Mouse (Mus musculus) ES-CJ7 (cell line): ENCODE measurements at regions not wholly inside any gene's neighbourhood (a gene's known extent, or its start where the extent isn't known, plus 50 kb on each side); places are given as distances from the start of the nearest gene placed in this dataset.

Experiments used
- DNase-seq: peaks from one replicate; pipeline ENCODE4 v3.0.0; 2011; ENCODE audit warnings: low read depth, low spot score

DNA sequence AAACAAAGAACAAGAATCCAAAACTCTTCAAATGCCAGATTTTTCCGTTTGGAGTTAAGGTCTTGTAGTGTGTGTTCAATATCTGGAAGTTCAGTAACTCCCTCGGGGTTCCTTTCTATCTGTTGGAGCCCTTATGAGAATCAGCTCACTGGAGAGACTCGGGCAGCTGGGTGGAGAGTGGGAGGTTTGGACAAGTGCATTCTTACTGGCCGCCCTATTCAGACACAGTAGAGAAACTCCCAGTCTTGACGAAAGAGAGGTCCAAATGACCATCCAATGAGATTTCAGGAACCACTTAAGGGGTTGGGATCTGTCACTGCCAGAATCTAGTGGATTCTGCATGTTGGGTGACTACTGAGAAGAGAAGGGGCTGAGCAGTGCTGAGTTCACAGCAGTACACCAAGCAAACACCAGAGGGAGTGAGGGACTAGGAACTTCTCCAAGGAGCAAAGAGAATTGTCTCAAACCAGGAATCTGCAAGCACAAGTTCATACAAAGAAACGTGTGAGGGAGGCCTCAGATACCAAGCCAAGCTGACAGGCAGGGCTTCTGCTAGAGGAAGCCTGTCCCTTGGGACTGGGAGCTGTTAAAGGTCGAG is 310.0 kb upstream of the Magi2 start:
- DNase-seq, result peak; percentile 89

- no peak for DNase-seq
Observed at GRCm38 (mm10) chr5:18953875-18954474, 272.9 kb upstream of the Magi2 start.
